Mouse (Mus musculus): ENCODE data around the gene Gm10300. TPM values are rescaled to one million over a fixed set of nuclear protein-coding genes. Genes with fewer than 3 reads are reported as not detected.

Gene Gm10300
- total RNA-seq, 2 experiments from 2014 or later, result not detected

DNA sequence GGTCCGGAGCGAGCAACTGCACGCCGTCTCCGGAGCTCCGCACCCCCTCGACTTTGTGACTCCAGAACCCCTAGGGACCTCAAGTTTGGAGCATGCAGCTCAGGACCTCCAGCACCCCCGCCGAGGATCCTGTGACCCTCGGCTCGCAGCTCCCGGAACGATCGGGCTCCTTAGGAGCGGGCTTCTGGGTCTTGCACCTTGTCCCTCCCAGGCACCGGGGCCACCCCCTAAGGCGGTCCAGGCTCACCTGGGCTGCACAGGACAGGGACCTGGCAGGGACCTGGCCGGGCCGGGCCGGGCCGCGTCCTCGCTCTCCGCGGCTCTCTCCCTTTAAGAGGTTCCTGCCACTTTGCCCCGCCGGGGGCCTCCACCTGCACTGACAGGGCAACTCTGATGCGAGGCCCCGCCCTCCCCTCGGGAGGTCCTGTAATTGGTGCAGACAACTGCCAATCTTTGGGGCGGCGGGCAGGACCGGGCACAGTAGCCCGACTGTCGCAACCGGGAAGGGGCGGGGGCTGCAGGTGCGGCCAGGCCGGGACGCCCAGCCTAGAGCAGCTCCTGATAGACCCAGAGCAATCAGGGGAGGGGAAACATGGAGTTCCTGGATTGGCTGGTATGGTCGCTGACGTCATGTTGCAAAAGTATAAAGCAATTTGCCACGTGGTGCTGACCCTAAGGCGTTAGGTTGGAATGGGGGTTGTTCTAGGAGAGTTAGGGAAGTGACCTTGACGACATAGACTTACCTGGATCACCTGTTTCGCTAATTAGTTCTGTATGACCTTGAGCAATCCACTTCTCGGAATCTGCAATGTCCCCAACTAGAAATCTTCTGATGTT lies 654 bp downstream of the Gm10300 start, which contains the start of gene Epb41:
Epb41 (minus strand) TSS at position 389 of the 837 bp plus-strand sequence.
- intact Hi-C loops (cut with DNase I), result loop anchor here (2.0 to 5.0 kb wide), 2 partner anchors 26 to 43 kb away; no protein-coding TSS in a partner anchor

DNA sequence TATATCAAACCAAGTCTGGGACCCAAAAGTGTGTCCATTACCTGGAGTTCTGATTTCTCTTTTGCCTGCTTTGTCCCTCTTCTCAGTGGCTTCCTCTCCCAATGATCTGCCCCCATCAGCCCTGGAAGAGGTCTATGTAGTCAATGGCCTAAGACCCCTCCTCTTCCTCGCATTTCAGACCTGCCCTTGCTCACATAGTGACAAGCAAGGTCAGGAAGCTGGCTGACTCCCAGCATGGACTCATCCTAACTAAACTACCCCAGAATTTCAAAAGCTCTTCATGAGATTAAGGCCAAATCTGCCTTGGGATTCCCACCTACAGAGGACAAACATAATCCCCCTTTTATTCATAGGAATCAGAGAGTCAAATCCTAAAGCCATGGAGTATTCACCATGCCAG lies 1.3 kb downstream of the Gm10300 start:
- intact Hi-C loops (cut with DNase I), result loop anchor here (2.0 to 5.0 kb wide), 2 partner anchors 27 to 43 kb away; no protein-coding TSS in a partner anchor

More for the DNA sequence above, 654 bp downstream of the Gm10300 start, which contains the start of gene Epb41:
- peak; percentile 90 to 97 for DNase-seq (ENCODE audit: low spot score in 2 of 2)

DNA sequence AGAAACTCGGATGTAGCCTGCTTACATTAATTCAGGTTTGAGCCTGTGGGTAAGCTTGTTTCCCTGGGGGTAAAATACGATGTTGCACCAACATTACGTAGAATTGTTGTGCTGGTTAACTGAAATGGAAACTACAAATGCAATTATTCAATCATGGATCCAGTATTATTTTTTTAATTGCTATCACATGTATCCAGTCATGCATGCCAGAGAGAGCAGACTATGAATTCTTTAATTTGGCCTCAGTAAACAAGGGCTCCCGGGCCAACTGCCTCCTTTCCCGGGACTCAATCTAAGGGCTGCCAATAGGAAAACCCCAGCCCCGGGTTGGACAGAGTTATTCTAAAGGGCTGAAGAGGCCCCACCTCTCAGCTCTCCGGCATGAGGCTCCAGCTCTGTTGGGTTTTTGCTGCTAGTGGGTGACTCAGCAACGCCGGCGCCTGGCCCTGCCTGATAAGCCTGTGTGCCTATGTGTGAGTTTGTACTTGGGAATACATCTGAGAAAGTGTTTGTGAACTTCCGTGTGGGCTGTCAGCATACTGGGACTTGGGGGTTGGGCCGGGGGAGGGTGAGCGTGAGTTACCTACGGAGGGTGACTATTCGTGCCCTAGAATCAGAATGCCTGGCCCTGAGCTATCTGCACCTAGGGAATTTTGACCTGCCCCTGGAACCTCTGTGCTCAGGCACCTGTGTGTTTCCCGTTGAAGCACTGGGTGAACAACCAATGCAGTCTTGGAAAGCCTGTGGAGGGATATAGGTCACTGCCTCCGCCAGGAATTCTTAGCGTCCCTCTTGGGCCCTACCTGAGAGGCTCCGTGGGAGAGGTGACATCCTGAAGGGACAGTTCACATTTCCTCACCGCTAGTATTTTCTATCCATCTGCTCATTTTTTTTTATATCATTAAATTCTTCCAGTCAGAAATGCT lies 2.2 kb downstream of the Gm10300 start:
- intact Hi-C loops (cut with DNase I), result loop anchor here (5.0 kb wide), 1 partner anchor 44 kb away; no protein-coding TSS in a partner anchor
- DNase-seq (ENCODE audit: low spot score in 2 of 2), result peak; percentile 53 to 80

More for the DNA sequence above, 1.3 kb downstream of the Gm10300 start:
- DNase-seq (ENCODE audit: low spot score in 2 of 2), result no peak

DNA sequence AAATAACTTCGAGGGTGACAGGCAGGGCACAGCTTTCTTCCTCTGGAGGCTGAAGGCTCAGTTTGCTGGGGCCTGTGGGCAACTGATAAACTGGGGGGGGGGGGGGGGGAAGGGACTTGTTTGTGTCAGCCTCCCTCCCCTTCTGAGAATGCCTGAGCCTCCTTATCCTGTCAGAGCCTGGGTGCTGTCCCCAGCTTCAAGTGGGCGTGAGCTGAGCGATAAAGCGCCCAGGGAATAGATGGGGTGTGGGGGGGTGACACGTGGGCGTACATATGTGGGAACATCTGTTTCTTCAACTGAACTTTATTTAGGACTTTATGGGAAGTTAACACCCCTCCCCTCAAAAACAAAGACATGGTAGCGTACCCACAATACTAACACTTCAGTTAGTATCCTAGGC lies 2.9 kb downstream of the Gm10300 start:
- DNase-seq (ENCODE audit: low spot score in 2 of 2), result peak in 1 of 2 experiments; percentile 46
- intact Hi-C loops (cut with DNase I), result loop anchor here (5.0 kb wide), 1 partner anchor 45 kb away; no protein-coding TSS in a partner anchor

DNA sequence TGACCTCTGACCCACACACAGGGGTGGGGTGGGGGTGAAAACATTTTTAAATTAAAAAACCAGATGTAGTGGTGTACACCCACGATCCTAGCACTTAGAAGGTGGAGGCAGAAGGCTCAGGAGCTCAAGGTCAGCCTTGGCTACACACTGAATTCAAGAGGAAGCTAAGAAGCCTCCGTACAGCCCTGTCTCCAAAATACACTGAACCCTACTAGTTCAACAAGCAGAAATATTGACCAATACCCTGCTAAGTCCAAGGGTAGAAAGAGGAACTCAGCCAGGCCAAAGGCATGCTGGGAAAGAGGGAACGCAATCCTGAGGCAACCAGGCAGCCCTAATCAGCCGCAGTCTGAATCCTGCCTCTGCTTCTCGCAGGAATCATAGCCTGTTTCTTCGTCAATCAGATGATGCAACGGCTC lies 3.8 kb downstream of the Gm10300 start:
- peak in 1 of 2 experiments; percentile 25 for DNase-seq (ENCODE audit: low spot score in 2 of 2)
- intact Hi-C loops (cut with DNase I), result loop anchor here (2.0 to 5.0 kb wide), 2 partner anchors 46 to 160 kb away; no protein-coding TSS in a partner anchor

DNA sequence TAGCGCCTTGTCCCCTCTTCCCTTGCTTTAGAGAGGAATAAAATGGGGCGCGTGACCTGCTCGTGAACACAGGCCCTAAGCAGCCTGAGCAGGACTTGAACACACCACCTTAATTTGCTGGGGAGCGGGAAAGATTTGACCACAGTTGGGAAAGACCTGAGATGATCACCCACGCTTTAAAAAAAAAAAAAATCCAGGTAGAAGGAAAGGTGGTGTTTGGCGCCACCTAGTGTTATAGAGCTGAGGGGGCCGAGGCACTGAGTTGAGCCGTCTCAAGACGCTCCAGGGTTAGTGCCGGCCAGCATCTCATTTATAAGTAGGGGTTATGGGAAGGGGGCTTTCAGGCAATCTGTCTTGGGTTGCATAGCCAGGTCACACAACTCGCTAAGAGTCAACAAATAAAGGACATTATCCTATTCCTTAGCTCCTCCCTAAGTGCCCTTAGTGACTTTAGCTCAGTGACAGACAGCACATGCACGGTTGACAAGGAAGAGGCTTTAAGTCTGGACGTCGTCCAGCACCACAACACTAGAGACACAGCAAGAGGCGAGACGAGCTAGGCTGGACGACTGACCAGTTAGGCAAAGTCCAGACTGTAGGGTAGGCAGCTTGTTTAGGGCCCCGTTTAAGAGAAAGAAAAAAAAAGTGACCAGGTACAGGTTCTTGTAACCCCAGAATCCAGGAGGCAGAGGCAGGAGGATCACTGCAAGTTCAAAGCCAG lies 5.2 kb downstream of the Gm10300 start:
- peak; percentile 63 to 75 for DNase-seq (ENCODE audit: low spot score in 2 of 2)
- intact Hi-C loops (cut with DNase I), result loop anchor here (1.0 to 5.0 kb wide), 4 partner anchors 47 to 220 kb away; no protein-coding TSS in a partner anchor

DNA sequence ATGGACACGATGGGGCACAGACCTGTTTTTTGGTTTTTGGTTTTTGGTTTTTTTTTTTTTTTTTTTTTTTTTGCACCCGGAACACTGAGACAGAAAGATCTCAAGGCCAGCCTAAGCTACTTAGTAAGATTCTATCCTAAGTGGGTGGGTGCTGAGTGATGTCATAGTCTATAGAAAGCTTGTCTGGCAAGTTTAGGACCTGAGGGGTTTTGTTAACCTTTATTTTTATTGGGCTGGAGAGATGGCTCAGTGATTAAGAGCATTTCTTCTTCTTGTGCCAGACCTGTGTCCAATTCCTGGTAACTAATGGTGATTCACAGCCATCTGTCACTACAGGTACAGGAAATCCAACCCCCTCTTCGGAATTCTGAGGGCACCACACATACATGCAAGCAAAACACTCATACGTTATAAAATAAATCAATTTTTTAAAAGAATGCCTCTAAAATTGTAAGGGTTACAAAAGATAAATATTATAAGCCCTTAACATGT lies 6.0 kb downstream of the Gm10300 start:
- intact Hi-C loops (cut with DNase I), result no loop called here

DNA sequence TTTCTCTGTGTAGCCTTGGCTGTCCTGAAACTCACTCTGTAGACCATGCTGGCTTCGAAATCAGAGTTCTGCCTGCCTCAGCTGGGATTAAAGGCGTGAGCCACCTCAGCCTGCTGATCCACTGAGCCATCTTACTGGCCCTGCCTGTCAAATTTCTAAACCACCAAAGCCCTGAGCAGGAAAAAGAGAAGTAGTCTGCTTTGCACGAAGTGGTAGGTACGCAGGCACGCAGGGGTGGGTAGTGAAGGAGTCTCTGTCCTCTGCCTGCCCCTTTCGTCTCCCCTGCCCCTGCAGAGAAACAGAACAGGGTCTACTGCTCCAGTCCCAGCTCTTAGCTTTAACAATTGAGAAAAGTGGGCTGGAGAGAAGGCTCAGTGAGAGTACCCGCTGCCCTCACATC lies 10.6 kb downstream of the Gm10300 start:
- intact Hi-C loops (cut with DNase I), result no loop called here
- no peak for DNase-seq (ENCODE audit: low spot score in 2 of 2)

More for the DNA sequence above, 6.0 kb downstream of the Gm10300 start:
- no peak for DNase-seq (ENCODE audit: low spot score in 2 of 2)

DNA sequence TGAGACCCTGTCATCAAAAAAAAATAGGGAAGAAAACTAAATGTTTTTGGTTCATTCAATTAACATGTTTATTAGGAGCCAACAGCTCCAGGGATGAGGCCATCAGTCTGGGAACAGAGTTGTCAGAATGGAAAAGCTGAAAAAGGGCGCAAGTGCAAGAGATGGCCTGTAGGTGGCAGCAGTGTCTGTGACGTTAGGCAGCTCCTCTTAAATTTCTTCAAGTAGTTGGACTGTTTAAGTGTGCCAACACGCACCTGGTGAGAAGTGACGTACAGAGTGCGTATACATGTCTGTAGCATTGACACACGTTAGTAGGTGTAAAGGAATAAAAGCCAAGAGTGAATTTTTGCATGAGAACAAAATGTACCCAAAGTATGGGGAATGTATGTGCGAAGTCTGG lies 14.4 kb downstream of the Gm10300 start:
- intact Hi-C loops (cut with DNase I), result loop anchor here (1.0 kb wide), 1 partner anchor 89 kb away; no protein-coding TSS in a partner anchor
- peak; percentile 55 to 73 for DNase-seq (ENCODE audit: low spot score in 2 of 2)

DNA sequence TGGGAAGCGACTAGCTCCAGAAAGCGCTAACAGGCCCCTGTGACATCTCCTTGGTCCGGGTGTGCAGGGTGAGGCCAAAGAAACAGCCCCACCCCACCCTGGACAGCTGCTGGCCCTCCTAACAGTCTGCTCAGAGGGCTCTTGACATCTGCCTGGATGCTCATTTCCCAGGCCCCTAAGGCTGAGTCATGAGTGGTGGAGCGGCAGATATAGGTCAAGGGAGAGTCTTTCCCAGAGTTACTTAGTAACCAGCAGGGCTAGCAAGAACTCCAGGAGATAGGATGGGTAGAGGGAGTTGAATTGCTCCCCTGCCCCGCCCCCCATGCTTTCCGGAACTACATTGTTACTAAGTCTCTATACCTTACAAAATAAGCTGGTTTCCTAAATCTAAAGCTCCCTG lies 18.6 kb downstream of the Gm10300 start:
- intact Hi-C loops (cut with DNase I), result no loop called here
- DNase-seq (ENCODE audit: low spot score in 2 of 2), result no peak

DNA sequence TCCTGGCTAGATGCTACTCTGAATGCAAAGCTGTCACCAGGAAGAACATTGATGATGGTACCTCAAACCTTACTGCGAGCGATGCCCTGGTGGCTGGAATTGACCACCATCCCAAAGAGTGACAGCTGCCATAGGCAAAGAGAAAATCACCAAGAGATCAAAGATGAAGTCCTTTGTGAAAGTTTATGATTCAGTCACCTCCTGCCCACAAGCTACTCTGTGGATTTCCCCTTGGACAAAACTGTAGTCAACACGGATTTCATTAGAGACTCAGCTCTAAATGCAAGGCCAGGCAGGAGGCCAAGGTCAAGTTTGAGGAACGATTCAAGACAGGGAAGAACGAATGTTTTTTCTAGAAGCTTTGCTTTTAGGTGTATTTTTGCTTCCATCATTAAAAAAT lies 19.4 kb downstream of the Gm10300 start:
- DNase-seq (ENCODE audit: low spot score in 2 of 2), result no peak
- intact Hi-C loops (cut with DNase I), result no loop called here

DNA sequence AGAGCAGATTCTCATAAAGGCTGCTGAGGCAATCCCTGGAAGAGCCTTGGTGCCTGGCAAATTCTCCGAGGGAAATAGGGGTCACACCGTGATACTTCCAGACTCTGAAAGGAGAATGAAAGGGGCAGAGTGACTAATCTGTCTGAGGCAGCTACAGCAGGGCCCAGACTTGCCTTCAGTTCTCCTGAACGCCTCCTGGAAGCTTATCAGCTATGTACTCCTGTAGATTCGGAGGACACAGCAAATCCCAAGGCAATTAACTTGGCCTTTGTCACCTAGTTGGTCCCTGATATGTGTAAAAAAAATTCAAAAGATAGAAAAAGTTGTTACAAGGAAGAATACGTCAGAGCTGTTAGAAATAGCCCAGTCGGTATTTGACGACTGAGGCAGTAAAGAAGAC lies 20.5 kb downstream of the Gm10300 start:
- intact Hi-C loops (cut with DNase I), result no loop called here
- no peak for DNase-seq (ENCODE audit: low spot score in 2 of 2)

DNA sequence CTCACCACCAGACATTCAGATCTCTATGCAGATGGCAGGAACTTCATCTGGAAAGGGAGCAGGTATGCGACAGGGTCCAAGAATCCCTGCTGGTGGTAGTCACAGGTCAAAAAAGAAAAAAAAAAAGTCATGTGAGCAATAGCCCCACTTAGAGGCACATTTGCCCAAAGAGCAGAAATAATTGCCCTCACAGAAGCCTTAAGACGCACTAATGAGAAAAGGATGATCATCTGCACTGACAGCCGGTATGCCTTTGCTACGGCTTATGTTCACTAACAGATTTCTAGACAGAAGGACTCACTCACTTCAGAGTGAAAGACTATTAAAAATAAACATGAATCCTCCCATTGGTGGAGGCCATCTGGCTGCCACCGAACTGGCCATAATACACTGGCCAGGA lies 25.1 kb downstream of the Gm10300 start:
- DNase-seq (ENCODE audit: low spot score in 2 of 2), result no peak
- intact Hi-C loops (cut with DNase I), result no loop called here

DNA sequence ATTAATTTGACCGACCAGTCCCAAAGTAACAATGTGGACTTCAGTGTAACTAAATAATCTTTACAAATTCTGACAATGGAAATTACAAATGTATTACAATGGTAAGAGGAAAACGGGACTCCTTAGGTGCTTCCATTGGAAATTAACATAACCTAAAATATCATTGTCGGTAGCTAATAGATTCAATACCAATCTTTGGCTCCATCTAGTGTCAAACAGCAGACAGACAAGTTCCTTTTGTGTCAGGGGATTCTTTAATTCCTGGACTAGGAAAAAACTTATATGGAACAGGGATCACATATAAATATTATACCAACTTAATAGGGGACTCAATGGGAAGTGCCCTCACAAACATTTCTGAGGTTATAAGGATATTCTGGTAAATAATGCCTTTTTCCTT lies 26.7 kb downstream of the Gm10300 start:
- intact Hi-C loops (cut with DNase I), result no loop called here
- no peak for DNase-seq (ENCODE audit: low spot score in 2 of 2)

DNA sequence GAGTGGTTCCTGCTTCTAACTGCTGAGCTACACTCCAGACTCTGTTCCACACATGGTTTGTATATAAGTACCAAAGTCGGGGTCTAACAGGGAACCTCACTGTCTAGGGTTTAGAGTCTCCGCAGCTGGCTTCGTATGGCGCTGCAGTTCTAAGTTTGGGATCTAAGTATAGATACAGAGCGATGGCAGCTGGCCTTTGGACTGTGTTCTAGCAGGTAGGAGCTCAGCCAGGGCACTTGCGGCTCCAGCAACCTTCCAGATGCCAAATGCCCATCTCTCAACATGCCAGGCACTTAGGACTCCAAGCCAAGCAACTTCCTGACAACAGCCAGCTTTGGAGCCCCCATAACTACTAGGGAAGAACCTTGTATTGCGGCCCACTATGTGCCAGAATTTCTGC lies 33.7 kb downstream of the Gm10300 start:
- intact Hi-C loops (cut with DNase I), result no loop called here
- DNase-seq (ENCODE audit: low spot score in 2 of 2), result no peak

DNA sequence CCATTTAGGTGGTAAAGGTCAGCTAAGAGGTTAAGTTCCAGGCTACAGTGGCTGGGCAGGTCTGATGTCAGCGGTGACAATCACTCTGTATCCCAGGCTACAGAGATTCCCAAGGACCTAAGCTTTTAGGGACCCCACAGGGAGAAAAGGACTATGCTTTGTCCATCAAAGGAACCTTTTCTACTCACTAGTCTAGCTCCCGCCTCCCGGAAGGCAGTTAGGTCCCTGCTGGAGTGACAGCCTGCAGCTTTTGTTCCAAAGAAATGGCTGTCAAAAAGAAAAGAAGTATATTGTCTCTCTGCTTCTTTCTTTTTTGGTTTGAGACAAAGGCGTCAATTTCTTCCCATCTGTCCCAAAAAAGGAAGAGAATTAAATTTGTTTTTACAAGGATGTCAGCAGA lies 36.7 kb downstream of the Gm10300 start:
- DNase-seq (ENCODE audit: low spot score in 2 of 2), result no peak
- intact Hi-C loops (cut with DNase I), result no loop called here

DNA sequence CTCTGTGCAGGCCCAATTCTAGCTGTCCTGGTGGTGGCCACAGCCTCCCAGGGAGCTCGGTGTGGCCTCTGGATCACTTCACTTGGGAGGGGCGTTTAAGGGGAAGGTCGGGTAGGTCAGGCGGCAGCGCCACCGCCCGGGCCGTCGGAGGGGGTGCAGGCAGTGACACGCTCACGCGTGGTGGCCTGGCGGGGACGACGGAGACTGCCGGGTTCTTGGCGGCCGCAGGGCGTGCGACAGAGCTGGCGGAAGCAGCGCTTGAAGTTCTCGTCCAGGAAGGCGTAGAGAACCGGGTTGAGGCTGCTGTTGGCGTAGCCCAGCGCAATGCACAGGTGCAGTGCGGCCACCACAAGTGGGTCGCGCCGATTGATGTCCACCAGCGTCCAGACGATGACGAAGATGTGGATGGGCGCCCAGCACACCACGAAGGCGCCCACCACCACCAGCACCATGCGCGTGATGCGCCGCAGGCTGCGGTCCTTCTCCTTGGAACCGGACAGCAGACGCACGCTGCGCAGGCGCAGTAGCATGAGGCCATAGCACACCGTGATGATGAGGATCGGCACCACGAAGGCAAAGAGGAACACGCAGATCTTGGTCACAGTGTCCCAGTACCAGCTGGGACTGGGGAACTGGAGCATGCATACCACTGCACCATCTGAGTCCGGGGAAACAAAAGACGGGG lies 39.1 kb downstream of the Gm10300 start:
- intact Hi-C loops (cut with DNase I), result no loop called here
- DNase-seq (ENCODE audit: low spot score in 2 of 2), result no peak

DNA sequence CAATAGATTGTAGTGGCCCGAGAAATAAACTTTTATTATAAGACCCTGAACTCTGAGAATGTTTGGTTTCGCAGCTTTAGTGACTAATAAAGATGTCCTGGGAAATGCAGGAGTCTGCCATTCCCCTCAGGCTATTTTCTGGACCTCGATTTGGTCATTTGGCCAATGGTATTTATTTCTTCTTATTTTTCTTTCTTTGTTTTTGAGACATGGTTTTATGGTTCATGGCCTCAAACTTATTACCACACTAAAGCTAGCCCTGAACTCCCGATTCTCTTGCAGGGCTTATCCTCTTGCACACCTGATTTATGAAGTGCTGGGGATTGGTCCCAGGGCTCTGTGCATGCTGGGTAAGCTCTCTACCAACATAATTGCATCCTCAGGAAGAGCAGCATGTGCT lies 41.8 kb downstream of the Gm10300 start:
- intact Hi-C loops (cut with DNase I), result no loop called here
- no peak for DNase-seq (ENCODE audit: low spot score in 2 of 2)
